Mouse (Mus musculus): ENCODE measurements around the gene Frmd4a.

GRCm38 (mm10) chr2:4413596-4414335 is 396.2 kb downstream of the Frmd4a start:
- TF ChIP-seq POLR2A (IDR thresholded peaks at IDR 0.05; ENCODE audit: borderline replicate concordance, control insufficient read depth, low read depth, low read length) (no peak), CTCF (IDR thresholded peaks at IDR 0.05; ENCODE audit: control insufficient read depth, insufficient read depth, low read length) (no peak)

All from bone marrow, adult 2 months (tissue).